Mouse (Mus musculus): Measurements from ENCODE around the gene 4933402D24Rik.

The 4933402D24Rik gene

GRCm38 (mm10) chr1:63769167-63769566 lies at the start of gene 4933402D24Rik:
TSS of gene 4933402D24Rik (minus strand) at chr1:63769267.
- no peak for DNase-seq

- DNase-seq, result no peak
These were observed 39.5 kb upstream of the 4933402D24Rik start for GRCm38 (mm10) chr1:63808584-63808983.

DNA sequence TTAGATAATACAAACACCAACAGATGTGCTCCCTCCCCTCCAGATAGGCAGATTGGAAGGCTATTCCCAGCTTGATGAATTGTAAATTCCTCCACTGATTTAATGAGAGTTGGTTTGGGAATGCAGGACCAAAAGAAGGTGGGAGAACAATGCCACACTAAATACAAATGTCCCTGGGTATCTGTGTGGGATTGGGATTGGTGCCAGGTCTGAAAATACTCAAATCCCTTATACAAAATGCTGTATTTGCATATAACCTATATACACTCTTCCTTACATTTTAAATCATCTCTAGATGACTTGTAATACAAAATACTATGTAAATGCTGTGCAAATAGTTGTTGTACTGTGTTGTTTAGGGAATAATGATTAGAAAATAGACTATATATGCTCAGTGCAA lies 36.0 kb upstream of the 4933402D24Rik start:
- no peak for DNase-seq

- no peak for DNase-seq
These were observed 25.3 kb upstream of the 4933402D24Rik start for GRCm38 (mm10) chr1:63794326-63794725.

DNA sequence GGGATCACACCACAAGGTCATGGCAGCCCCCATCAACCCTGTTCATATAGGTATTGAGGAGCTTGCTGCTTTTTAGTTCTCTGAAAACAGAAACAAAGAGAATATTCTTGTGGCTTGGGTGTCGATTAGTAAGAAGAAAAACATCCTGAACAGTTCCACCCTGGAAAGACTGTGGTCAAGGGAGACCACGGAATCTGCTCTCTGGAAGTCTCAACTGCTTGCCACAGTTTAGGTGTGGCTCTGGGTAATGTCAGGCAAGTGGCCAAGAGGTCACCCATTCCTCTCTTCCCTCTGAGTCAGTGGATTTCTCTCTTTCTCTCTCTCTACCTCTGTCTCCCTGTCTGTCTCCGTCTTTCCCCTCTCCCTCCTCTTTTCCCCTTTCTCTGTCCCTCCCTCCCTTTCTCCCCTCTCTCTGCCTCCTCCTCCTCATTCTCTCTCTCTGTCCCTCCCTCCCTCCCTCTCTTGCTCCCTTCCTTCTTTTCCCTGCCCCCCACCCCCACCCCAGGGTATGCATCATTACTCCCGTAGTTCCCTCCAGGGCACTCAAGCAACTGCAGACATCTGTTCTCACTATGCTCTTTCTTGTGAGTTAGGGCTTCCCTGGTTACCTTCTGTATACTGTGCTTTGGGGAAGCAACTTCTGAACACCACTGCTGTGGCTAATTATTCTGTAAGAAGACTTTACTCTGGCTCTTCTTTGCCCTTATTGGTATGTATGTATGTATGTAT lies 8.0 kb upstream of the 4933402D24Rik start:
- no peak for DNase-seq

GRCm38 (mm10) chr1:63776396-63776795 lies 7.3 kb upstream of the 4933402D24Rik start:
- no peak for DNase-seq

GRCm38 (mm10) chr1:63770309-63770708 lies 1.2 kb upstream of the 4933402D24Rik start:
- no peak for DNase-seq

DNA sequence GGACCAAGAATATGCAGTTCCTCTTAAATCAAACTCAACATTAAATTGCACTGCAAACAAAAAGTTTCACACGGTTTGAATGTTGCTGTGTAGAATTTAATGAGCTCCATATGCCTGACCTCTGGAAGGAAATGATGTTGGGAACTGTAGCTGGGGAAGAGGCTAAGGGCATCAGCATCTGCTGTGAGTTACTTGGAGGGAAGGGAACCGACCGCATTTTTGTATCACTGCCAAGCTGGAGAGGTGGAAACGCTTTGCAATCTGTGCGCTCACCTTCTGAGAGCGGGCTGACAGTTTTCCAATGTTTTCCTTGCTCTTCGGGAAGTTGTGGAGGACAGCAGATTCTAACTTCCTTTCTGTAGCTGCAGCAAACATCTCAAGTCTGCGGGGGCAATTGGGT lies 955 bp downstream of the 4933402D24Rik start:
- peak; percentile 7 for DNase-seq

- DNase-seq, result no peak
These were observed 4.7 kb downstream of the 4933402D24Rik start for GRCm38 (mm10) chr1:63764395-63764794.

DNA sequence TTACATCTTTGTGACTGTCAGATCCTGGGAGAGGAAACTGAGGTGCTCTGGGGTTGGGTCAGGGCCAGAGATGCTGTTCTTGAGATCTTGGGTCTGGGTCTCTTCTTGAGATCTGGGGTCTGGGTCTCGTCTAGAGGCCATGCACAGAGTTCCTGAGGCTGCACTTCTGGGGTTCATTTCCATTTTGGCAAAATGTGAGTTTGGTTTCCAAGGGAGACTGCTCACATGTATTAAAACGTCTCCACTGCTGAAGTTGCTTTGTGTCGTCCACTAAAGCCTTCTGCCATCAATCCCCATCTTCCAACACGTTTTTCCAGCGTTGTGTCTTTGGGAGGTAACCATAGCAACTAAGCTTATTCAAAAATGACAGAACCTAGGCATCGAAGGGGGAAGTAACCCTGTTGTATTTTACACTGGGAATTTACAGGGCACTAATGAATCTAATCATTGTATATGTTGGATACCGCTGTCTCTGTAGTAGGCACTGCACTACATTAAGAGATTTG lies 5.1 kb downstream of the 4933402D24Rik start:
- DNase-seq, result no peak

DNA sequence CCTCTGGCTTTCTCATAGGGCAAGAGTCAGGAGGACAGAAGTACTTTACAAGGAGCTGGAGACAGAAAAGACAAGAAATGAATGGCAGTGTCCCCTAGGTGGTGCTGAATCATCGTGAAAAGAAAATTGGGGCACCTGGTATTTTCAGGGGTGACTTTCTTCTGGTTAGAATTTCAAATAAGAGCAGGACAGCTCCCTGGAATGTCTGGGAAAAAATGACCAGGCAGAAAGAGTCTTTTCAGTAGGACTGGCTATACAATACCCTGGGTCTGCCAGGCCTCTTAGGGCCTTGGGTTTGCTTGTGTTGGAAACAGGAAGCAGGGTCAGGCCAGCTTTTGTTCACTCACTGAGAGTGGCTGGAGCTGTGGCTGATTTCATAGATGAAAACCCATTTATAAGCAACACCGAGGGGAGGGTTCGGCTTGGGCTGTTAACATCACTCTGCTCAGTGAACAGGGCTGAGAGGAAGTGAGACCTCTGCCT lies 5.8 kb downstream of the 4933402D24Rik start:
- DNase-seq, result peak; percentile 9

GRCm38 (mm10) chr1:63756005-63756404 lies 13.1 kb downstream of the 4933402D24Rik start:
- DNase-seq, result no peak

DNA sequence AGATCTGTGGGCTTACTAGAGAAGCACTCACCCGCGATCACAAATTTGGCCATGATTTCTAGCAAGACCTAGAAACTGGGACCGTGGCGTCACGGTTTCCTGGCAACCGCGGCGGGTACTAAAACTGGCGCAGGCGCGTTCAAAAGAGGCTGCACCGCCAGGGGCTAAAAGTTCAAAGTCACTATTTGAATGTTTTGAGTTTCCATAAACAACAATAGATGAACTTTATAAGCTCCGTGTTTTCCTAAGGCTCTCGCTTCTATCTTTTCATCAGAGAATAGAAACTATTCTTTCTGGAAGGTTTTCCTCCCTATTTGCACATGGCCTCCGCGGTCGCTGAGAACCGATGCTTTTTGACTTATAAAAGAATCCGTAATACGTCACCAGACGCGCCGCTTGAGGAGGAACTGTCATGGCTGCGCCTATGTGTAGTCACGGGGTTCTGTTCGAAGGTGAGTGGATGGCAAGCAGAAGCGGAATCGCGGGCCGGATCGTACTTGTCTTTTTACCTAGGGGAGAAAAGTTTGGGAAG lies 38.8 kb downstream of the 4933402D24Rik start, which contains the start of the genes Mdh1b and Fastkd2:
TSS of gene Mdh1b (minus strand) at position 79 of the 532 bp plus-strand sequence.
TSS of gene Fastkd2 (plus strand) at position 375 of the 532 bp plus-strand sequence.
- DNase-seq, result peak; percentile 80

DNA sequence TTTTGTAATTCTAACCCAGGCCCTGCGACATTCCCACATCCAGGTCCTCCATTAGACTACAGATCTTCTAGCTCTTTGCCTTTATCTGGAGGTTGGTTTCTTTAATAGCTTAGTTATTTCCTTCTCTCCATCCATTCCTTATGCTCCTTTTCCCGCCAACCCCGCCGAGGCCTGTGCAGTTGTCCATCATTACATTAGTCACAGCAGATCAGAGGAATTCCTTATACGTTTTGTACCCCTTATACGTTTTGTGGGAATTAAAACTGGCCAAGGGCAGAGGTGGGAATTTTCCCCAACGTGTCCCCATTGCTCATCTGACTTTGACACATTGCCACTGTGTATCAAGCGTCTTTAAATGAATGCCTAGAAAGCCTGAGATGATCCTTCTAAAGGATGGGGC lies 39.3 kb downstream of the 4933402D24Rik start:
- DNase-seq, result no peak

- DNase-seq, result no peak
These were observed 48.9 kb downstream of the 4933402D24Rik start for GRCm38 (mm10) chr1:63720161-63720560.

DNA sequence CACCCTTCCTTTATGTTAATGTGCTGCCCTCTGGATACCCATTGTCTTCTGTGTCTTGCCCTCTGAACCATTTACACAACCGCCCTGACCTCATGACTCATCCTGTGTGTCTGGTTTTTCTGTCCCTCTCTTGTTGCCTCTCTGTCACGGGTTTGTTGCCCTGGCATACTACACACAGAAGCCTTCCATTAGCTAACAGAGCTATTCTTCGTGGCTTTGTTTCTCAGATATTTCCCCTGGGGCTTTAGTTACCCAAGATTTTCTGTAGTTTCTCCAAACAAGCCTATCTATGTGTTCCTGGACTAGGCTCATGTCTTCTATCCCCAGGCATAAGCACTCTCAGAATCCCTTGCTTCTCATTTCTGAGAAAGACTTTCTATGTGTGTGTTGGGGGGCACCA lies 60.2 kb downstream of the 4933402D24Rik start:
- no peak for DNase-seq

GRCm38 (mm10) chr1:63705733-63706132 lies 63.3 kb downstream of the 4933402D24Rik start:
- peak; percentile 20 for DNase-seq
